Mouse (Mus musculus) megakaryocyte, embryonic 14.5 days (primary cell): ENCODE data around the gene Cabp2. TPM values are rescaled to one million over a fixed set of nuclear protein-coding genes. Genes with fewer than 3 reads are reported as not detected.

Experiments used
- H3K27me3 ChIP-seq: replicated peaks from 2 replicates; pipeline ENCODE3; 2012; ENCODE audit warnings: inconsistent platforms
- H3K36me3 ChIP-seq: replicated peaks from 2 replicates; pipeline ENCODE3; 2012; ENCODE audit warnings: low read length, inconsistent platforms, mixed read lengths
- H3K4me1 ChIP-seq: 2 replicates; pipeline ENCODE4 v1.6.1; 2012; ENCODE audit warnings: inconsistent platforms
- H3K4me3 ChIP-seq: replicated peaks from 2 replicates; pipeline ENCODE3; 2012; ENCODE audit warnings: moderate library complexity, mild to moderate bottlenecking, inconsistent platforms
- H3K9me3 ChIP-seq: 2 replicates; pipeline ENCODE4 v1.6.1; 2012; ENCODE audit warnings: inconsistent platforms
- FLI1 ChIP-seq: IDR thresholded peaks from 2 replicates; pipeline ENCODE4 v1.6.1; 2012; ENCODE audit warnings: low read length, inconsistent platforms, mixed read lengths
- GATA1 ChIP-seq: IDR thresholded peaks from 3 replicates; pipeline ENCODE4 v1.6.1; 2012; ENCODE audit warnings: mixed read lengths, low read length, inconsistent platforms, borderline replicate concordance
- polyA plus RNA-seq: library from polyadenylated mRNA; stranded (reverse); fragments of >175 nt; gene quantifications from 2 replicates; pipeline ENCODE4 v1.2.3, GENCODE M21; 2012; ENCODE audit warnings: low replicate concordance; ENCODE audit not compliant: insufficient read depth

Cabp2 gene
- polyA plus RNA-seq, 1 experiment: not detected

- no peak overlapping the region for H3K4me3 ChIP-seq
- H3K4me1 ChIP-seq: peaks cover 35% of the 10 kb centered on the region
- peaks cover 10% of the 10 kb centered on the region for H3K9me3 ChIP-seq
- TF ChIP-seq FLI1 (no peak), GATA1 (no peak)
- no peaks in the 10 kb centered on the region for H3K36me3 ChIP-seq
- peaks cover 73% of the 10 kb centered on the region for H3K27me3 ChIP-seq
Measured at GRCm38 (mm10) chr19:4080511-4081009, 818 bp upstream of the Cabp2 start.

- H3K27me3 ChIP-seq: peaks cover 85% of the 10 kb centered on the region
- H3K36me3 ChIP-seq: no peaks in the 10 kb centered on the region
- no peak overlapping the region for H3K4me3 ChIP-seq
- H3K4me1 ChIP-seq: peaks cover 50% of the 10 kb centered on the region
- TF ChIP-seq FLI1 (no peak), GATA1 (no peak)
- peaks cover 6% of the 10 kb centered on the region; the same call in 1 of the 2 replicates for H3K9me3 ChIP-seq
Measured at GRCm38 (mm10) chr19:4082219-4082965, 1.0 kb downstream of the Cabp2 start.

- Histone ChIP-seq H3K4me3 (no peak overlapping the region), H3K4me1 (peaks cover 49% of the 10 kb centered on the region), H3K9me3 (no peaks in the 10 kb centered on the region), H3K36me3 (no peaks in the 10 kb centered on the region), H3K27me3 (peaks cover 84% of the 10 kb centered on the region)
- TF ChIP-seq GATA1: no peak
- TF ChIP-seq FLI1: no peak
Measured at GRCm38 (mm10) chr19:4083316-4083715, 1.9 kb downstream of the Cabp2 start.

GRCm38 (mm10) chr19:4083826-4084225 is 2.4 kb downstream of the Cabp2 start:
- Histone ChIP-seq H3K27me3 (peaks cover 86% of the 10 kb centered on the region), H3K36me3 (no peaks in the 10 kb centered on the region), H3K4me3 (no peak overlapping the region), H3K9me3 (no peaks in the 10 kb centered on the region), H3K4me1 (peaks cover 53% of the 10 kb centered on the region)
- TF ChIP-seq FLI1 (no peak), GATA1 (no peak)

GRCm38 (mm10) chr19:4084984-4085383 is 3.6 kb downstream of the Cabp2 start:
- Histone ChIP-seq H3K9me3 (no peaks in the 10 kb centered on the region), H3K27me3 (peaks cover 86% of the 10 kb centered on the region), H3K4me1 (peaks cover 53% of the 10 kb centered on the region), H3K4me3 (no peak overlapping the region), H3K36me3 (no peaks in the 10 kb centered on the region)
- TF ChIP-seq FLI1 (no peak), GATA1 (no peak)

- Histone ChIP-seq H3K4me1 (peaks cover 55% of the 10 kb centered on the region), H3K27me3 (peaks cover 82% of the 10 kb centered on the region), H3K4me3 (no peak overlapping the region), H3K36me3 (no peaks in the 10 kb centered on the region), H3K9me3 (no peaks in the 10 kb centered on the region)
- TF ChIP-seq GATA1 (no peak), FLI1 (no peak)
Measured at GRCm38 (mm10) chr19:4086156-4086555, 4.8 kb downstream of the Cabp2 start.

- no peak overlapping the region for H3K4me3 ChIP-seq
- no peak for TF ChIP-seq GATA1
- no peak for TF ChIP-seq FLI1
- no peaks in the 10 kb centered on the region for H3K9me3 ChIP-seq
- peaks cover 73% of the 10 kb centered on the region for H3K27me3 ChIP-seq
- peaks cover 61% of the 10 kb centered on the region for H3K4me1 ChIP-seq
- no peaks in the 10 kb centered on the region for H3K36me3 ChIP-seq
Measured at GRCm38 (mm10) chr19:4087090-4087489, 5.7 kb downstream of the Cabp2 start.

- H3K4me3 ChIP-seq: no peak overlapping the region
- H3K9me3 ChIP-seq: no peaks in the 10 kb centered on the region
- peaks cover 65% of the 10 kb centered on the region for H3K4me1 ChIP-seq
- TF ChIP-seq GATA1 (no peak), FLI1 (no peak)
- H3K27me3 ChIP-seq: peaks cover 69% of the 10 kb centered on the region
- no peaks in the 10 kb centered on the region for H3K36me3 ChIP-seq
Measured at GRCm38 (mm10) chr19:4088146-4088545, 6.8 kb downstream of the Cabp2 start.

GRCm38 (mm10) chr19:4089128-4089527 is 7.8 kb downstream of the Cabp2 start:
- TF ChIP-seq FLI1 (no peak), GATA1 (no peak)
- Histone ChIP-seq H3K9me3 (no peaks in the 10 kb centered on the region), H3K4me3 (no peak overlapping the region), H3K4me1 (peaks cover 62% of the 10 kb centered on the region), H3K36me3 (no peaks in the 10 kb centered on the region), H3K27me3 (peaks cover 59% of the 10 kb centered on the region)

- TF ChIP-seq GATA1 (no peak), FLI1 (no peak)
- Histone ChIP-seq H3K4me3 (peak overlapping the region; percentile 4), H3K27me3 (peaks cover 46% of the 10 kb centered on the region), H3K36me3 (no peaks in the 10 kb centered on the region), H3K4me1 (peaks cover 49% of the 10 kb centered on the region), H3K9me3 (no peaks in the 10 kb centered on the region)
Measured at GRCm38 (mm10) chr19:4090446-4090845, 9.1 kb downstream of the Cabp2 start.
